Mouse (Mus musculus): ENCODE data around the gene Clcn3. TPM values are rescaled to one million over a fixed set of nuclear protein-coding genes. Genes with fewer than 3 reads are reported as not detected.

Gene Clcn3
- polyA plus RNA-seq, 1 experiment from 2014 or later = 19.6 TPM

GRCm38 (mm10) chr8:60951271-60951670 is 31.8 kb downstream of the Clcn3 start:
- Histone ChIP-seq H3K27me3 (replicated peaks) (no peaks in the 10 kb centered on the region), H3K4me1 (peaks cover 36% of the 10 kb centered on the region), H3K4me3 (no peak overlapping the region), H3K4me2 (peak overlapping the region; percentile 40), H3K36me3 (no peaks in the 10 kb centered on the region), H3K27ac (replicated peaks) (0 out of 2 replicates have a peak overlapping the region, but pooled peaks have one; percentile 10), H3K9me3 (no peaks in the 10 kb centered on the region), H3K9ac (no peak overlapping the region)
- WGBS = 66% methylated on average over 4 of the region's 4 CpGs
- no peak for ATAC-seq (ENCODE audit: extremely low read depth, insufficient number of reproducible peaks, low FRiP score, low TSS enrichment)

GRCm38 (mm10) chr8:60949859-60950258 is 33.2 kb downstream of the Clcn3 start:
- no peaks in the 10 kb centered on the region for H3K9me3 ChIP-seq
- H3K36me3 ChIP-seq = no peaks in the 10 kb centered on the region
- peaks cover 31% of the 10 kb centered on the region for H3K4me1 ChIP-seq
- H3K4me3 ChIP-seq = no peak overlapping the region
- no peak for ATAC-seq (ENCODE audit: extremely low read depth, insufficient number of reproducible peaks, low FRiP score, low TSS enrichment)
- H3K27ac ChIP-seq (replicated peaks) = peak overlapping the region; percentile 59
- no peaks in the 10 kb centered on the region for H3K27me3 ChIP-seq (replicated peaks)
- 28% methylated on average over 4 of the region's 4 CpGs for whole genome bisulfite sequencing
- H3K9ac ChIP-seq = peak overlapping the region; percentile 61; the same call in 1 of the 2 replicates
- peak overlapping the region; percentile 40 for H3K4me2 ChIP-seq

- H3K27me3 ChIP-seq (replicated peaks) = no peaks in the 10 kb centered on the region
- ATAC-seq (ENCODE audit: extremely low read depth, insufficient number of reproducible peaks, low FRiP score, low TSS enrichment) = no peak
- no peak overlapping the region for H3K4me3 ChIP-seq
- peaks cover 28% of the 10 kb centered on the region for H3K4me1 ChIP-seq
- H3K9me3 ChIP-seq = no peaks in the 10 kb centered on the region
- H3K9ac ChIP-seq = no peak overlapping the region
- no peaks in the 10 kb centered on the region for H3K36me3 ChIP-seq
- H3K27ac ChIP-seq (replicated peaks) = no peak overlapping the region
- no peak overlapping the region for H3K4me2 ChIP-seq
These were observed 35.6 kb downstream of the Clcn3 start for GRCm38 (mm10) chr8:60947503-60947902.

- Histone ChIP-seq H3K9ac (no peak overlapping the region), H3K4me1 (peaks cover 10% of the 10 kb centered on the region; the same call in 1 of the 2 replicates), H3K4me3 (no peak overlapping the region), H3K9me3 (no peaks in the 10 kb centered on the region), H3K4me2 (no peak overlapping the region), H3K27ac (replicated peaks) (no peak overlapping the region), H3K36me3 (peaks cover 3% of the 10 kb centered on the region; the same call in 1 of the 2 replicates), H3K27me3 (replicated peaks) (no peaks in the 10 kb centered on the region)
- 95% methylated on average over 2 of the region's 2 CpGs for WGBS
- no peak for ATAC-seq (ENCODE audit: extremely low read depth, insufficient number of reproducible peaks, low FRiP score, low TSS enrichment)
These were observed 40.2 kb downstream of the Clcn3 start for GRCm38 (mm10) chr8:60942867-60943266.

GRCm38 (mm10) chr8:60938717-60939424 is 44.2 kb downstream of the Clcn3 start:
- no peak overlapping the region for H3K27ac ChIP-seq (replicated peaks)
- H3K4me2 ChIP-seq = no peak overlapping the region
- peaks cover 10% of the 10 kb centered on the region; the same call in 1 of the 2 replicates for H3K4me1 ChIP-seq
- H3K9ac ChIP-seq = no peak overlapping the region
- H3K9me3 ChIP-seq = no peaks in the 10 kb centered on the region
- no peaks in the 10 kb centered on the region for H3K27me3 ChIP-seq (replicated peaks)
- no peak overlapping the region for H3K4me3 ChIP-seq
- H3K36me3 ChIP-seq = peaks cover 24% of the 10 kb centered on the region
- WGBS = 45% methylated on average over 3 of the region's 3 CpGs
- no peak for ATAC-seq (ENCODE audit: extremely low read depth, insufficient number of reproducible peaks, low FRiP score, low TSS enrichment)

- H3K9me3 ChIP-seq = no peaks in the 10 kb centered on the region
- no peaks in the 10 kb centered on the region for H3K27me3 ChIP-seq (replicated peaks)
- no peak overlapping the region for H3K27ac ChIP-seq (replicated peaks)
- no peak overlapping the region for H3K9ac ChIP-seq
- peaks cover 54% of the 10 kb centered on the region for H3K36me3 ChIP-seq
- no peak overlapping the region for H3K4me2 ChIP-seq
- H3K4me1 ChIP-seq = 0 out of 2 replicates have a peak, but pooled peaks cover 4% of the 10 kb centered on the region
- ATAC-seq (ENCODE audit: extremely low read depth, insufficient number of reproducible peaks, low FRiP score, low TSS enrichment) = no peak
- H3K4me3 ChIP-seq = no peak overlapping the region
These were observed 49.5 kb downstream of the Clcn3 start for GRCm38 (mm10) chr8:60933617-60934016.

GRCm38 (mm10) chr8:60920176-60920575 is 62.9 kb downstream of the Clcn3 start:
- Histone ChIP-seq H3K27me3 (replicated peaks) (no peaks in the 10 kb centered on the region), H3K4me3 (no peak overlapping the region), H3K9me3 (no peaks in the 10 kb centered on the region), H3K9ac (no peak overlapping the region), H3K4me2 (no peak overlapping the region), H3K4me1 (no peaks in the 10 kb centered on the region), H3K27ac (replicated peaks) (no peak overlapping the region), H3K36me3 (peaks cover 51% of the 10 kb centered on the region)
- WGBS = 89% methylated on average over 4 of the region's 4 CpGs
- ATAC-seq (ENCODE audit: extremely low read depth, insufficient number of reproducible peaks, low FRiP score, low TSS enrichment) = no peak

GRCm38 (mm10) chr8:60919069-60919468 is 64.0 kb downstream of the Clcn3 start:
- Histone ChIP-seq H3K9ac (no peak overlapping the region), H3K4me3 (no peak overlapping the region), H3K27ac (replicated peaks) (no peak overlapping the region), H3K4me1 (peaks cover 5% of the 10 kb centered on the region; the same call in 1 of the 2 replicates), H3K27me3 (replicated peaks) (no peaks in the 10 kb centered on the region), H3K36me3 (peaks cover 53% of the 10 kb centered on the region), H3K9me3 (no peaks in the 10 kb centered on the region), H3K4me2 (no peak overlapping the region)
- ATAC-seq (ENCODE audit: extremely low read depth, insufficient number of reproducible peaks, low FRiP score, low TSS enrichment) = no peak
- 88% methylated on average over 3 of the region's 3 CpGs for WGBS

GRCm38 (mm10) chr8:60912554-60912953 is 70.5 kb downstream of the Clcn3 start:
- no peak for ATAC-seq (ENCODE audit: extremely low read depth, insufficient number of reproducible peaks, low FRiP score, low TSS enrichment)
- Histone ChIP-seq H3K27ac (replicated peaks) (no peak overlapping the region), H3K4me2 (no peak overlapping the region), H3K4me1 (peaks cover 6% of the 10 kb centered on the region; the same call in 1 of the 2 replicates), H3K9me3 (no peaks in the 10 kb centered on the region), H3K4me3 (no peak overlapping the region), H3K36me3 (peaks cover 68% of the 10 kb centered on the region), H3K9ac (no peak overlapping the region), H3K27me3 (replicated peaks) (no peaks in the 10 kb centered on the region)
- WGBS = 62% methylated on average over 10 of the region's 10 CpGs

GRCm38 (mm10) chr8:60912081-60912480 is 71.0 kb downstream of the Clcn3 start:
- Histone ChIP-seq H3K9me3 (no peaks in the 10 kb centered on the region), H3K4me2 (no peak overlapping the region), H3K9ac (no peak overlapping the region), H3K4me3 (no peak overlapping the region), H3K27ac (replicated peaks) (no peak overlapping the region), H3K27me3 (replicated peaks) (no peaks in the 10 kb centered on the region), H3K4me1 (peaks cover 6% of the 10 kb centered on the region; the same call in 1 of the 2 replicates), H3K36me3 (peaks cover 66% of the 10 kb centered on the region)
- ATAC-seq (ENCODE audit: extremely low read depth, insufficient number of reproducible peaks, low FRiP score, low TSS enrichment) = no peak
- 78% methylated on average over 4 of the region's 4 CpGs for WGBS

- Histone ChIP-seq H3K4me1 (peaks cover 27% of the 10 kb centered on the region), H3K27ac (replicated peaks) (no peak overlapping the region), H3K27me3 (replicated peaks) (no peaks in the 10 kb centered on the region), H3K36me3 (peaks cover 58% of the 10 kb centered on the region), H3K4me3 (no peak overlapping the region), H3K9ac (no peak overlapping the region), H3K4me2 (no peak overlapping the region), H3K9me3 (no peaks in the 10 kb centered on the region)
- no peak for ATAC-seq (ENCODE audit: extremely low read depth, insufficient number of reproducible peaks, low FRiP score, low TSS enrichment)
- 81% methylated on average over 9 of the region's 9 CpGs for WGBS
These were observed 83.0 kb downstream of the Clcn3 start for GRCm38 (mm10) chr8:60900147-60900546.

- Histone ChIP-seq H3K4me1 (peaks cover 70% of the 10 kb centered on the region), H3K27me3 (replicated peaks) (no peaks in the 10 kb centered on the region), H3K4me3 (peak overlapping the region; percentile 11; the same call in 1 of the 2 replicates), H3K36me3 (peaks cover 45% of the 10 kb centered on the region), H3K27ac (replicated peaks) (peak overlapping the region; percentile 77), H3K9me3 (no peaks in the 10 kb centered on the region), H3K9ac (0 out of 2 replicates have a peak overlapping the region, but pooled peaks have one; percentile 28), H3K4me2 (peak overlapping the region; percentile 52)
- WGBS = 32% methylated on average over 6 of the region's 6 CpGs
- ATAC-seq (ENCODE audit: extremely low read depth, insufficient number of reproducible peaks, low FRiP score, low TSS enrichment) = 0 out of 2 replicates have a peak, but pooled peaks have one; percentile 9
These were observed 87.2 kb downstream of the Clcn3 start for GRCm38 (mm10) chr8:60895878-60896277.
